Comparison of ENCODE assay signal across 9 mouse cellular contexts in genomic region chr2:65931313-65931712, GRCm38 (mm10).
A peak's percentile ranks its signal among the peaks of the same experiment; 100 is the strongest.
DNase-seq lines count a peak whose midpoint lies in the region; ATAC-seq and TF ChIP-seq lines count a peak whose summit lies in the region.
"Had no signal": no experiment of that assay in that cellular context is flagged by ENCODE, and none has a peak within 500 bp of the region (broad histone marks: within the 10 kb centered on the region; RNA-seq: fewer than 3 reads in every experiment).

No protein-coding gene starts in this region.

- no peaks in the 10 kb centered on the region for H3K27me3 ChIP-seq in heart, embryonic 10.5 days (ENCODE audit: insufficient read depth, poor library complexity, severe bottlenecking)
- H3K27me3 ChIP-seq in E14TG2a.4 (ENCODE audit: insufficient read depth, low read length), result no peaks in the 10 kb centered on the region
- no peaks in the 10 kb centered on the region for H3K27me3 ChIP-seq in forebrain, postnatal 0 days (ENCODE audit: insufficient read depth, low read length)
- no peaks in the 10 kb centered on the region for H3K27me3 ChIP-seq in liver, embryonic 16.5 days (ENCODE audit: control insufficient read depth, insufficient read depth, low read depth, low read length)

- no peak for ATAC-seq in forebrain, postnatal 0 days
- ATAC-seq in liver, embryonic 16.5 days (ENCODE audit: low read depth), result no peak
- ATAC-seq in monocyte, adult 5-6 weeks (replicated peaks; ENCODE audit: insufficient number of reproducible peaks, low FRiP score, low TSS enrichment, poor library complexity, severe bottlenecking), result no peak
- ATAC-seq in activated CD4-positive, CD25-positive, alpha-beta regulatory T cell, adult 4 months, result no peak

- peak overlapping the region; percentile 69 for H3K4me2 ChIP-seq in forebrain, postnatal 0 days (ENCODE audit: low read depth)
- peak overlapping the region; percentile 50 for H3K4me2 ChIP-seq in liver, embryonic 16.5 days (ENCODE audit: low read depth, low read length)

- no peaks in the 10 kb centered on the region for H3K36me3 ChIP-seq in heart, embryonic 10.5 days
- H3K36me3 ChIP-seq in E14TG2a.4 (ENCODE audit: insufficient read depth, low read length), result no peaks in the 10 kb centered on the region
- H3K36me3 ChIP-seq in forebrain, postnatal 0 days (ENCODE audit: insufficient read depth), result no peaks in the 10 kb centered on the region
- no peaks in the 10 kb centered on the region for H3K36me3 ChIP-seq in liver, embryonic 16.5 days (ENCODE audit: control insufficient read depth, insufficient read depth)

- H3K9me3 ChIP-seq in heart, embryonic 10.5 days, result no peaks in the 10 kb centered on the region
- H3K9me3 ChIP-seq in E14TG2a.4 (ENCODE audit: low read length), result no peaks in the 10 kb centered on the region
- H3K9me3 ChIP-seq in forebrain, postnatal 0 days (ENCODE audit: low read length), result no peaks in the 10 kb centered on the region
- H3K9me3 ChIP-seq in liver, embryonic 16.5 days (replicated peaks; ENCODE audit: control insufficient read depth, low read length), result no peaks in the 10 kb centered on the region

- no peaks in the 10 kb centered on the region for H3K4me1 ChIP-seq in heart, embryonic 10.5 days
- peaks cover 15% of the 10 kb centered on the region for H3K4me1 ChIP-seq in E14TG2a.4 (replicated peaks; ENCODE audit: low read depth, low read length)
- H3K4me1 ChIP-seq in forebrain, postnatal 0 days (ENCODE audit: insufficient read depth), result peaks cover 10% of the 10 kb centered on the region; the same call in 1 of the 2 replicates
- H3K4me1 ChIP-seq in liver, embryonic 16.5 days (ENCODE audit: control insufficient read depth, low read depth, low read length), result no peaks in the 10 kb centered on the region

- peak overlapping the region; percentile 67 for H3K4me3 ChIP-seq in heart, embryonic 10.5 days
- peak overlapping the region; percentile 74 for H3K4me3 ChIP-seq in E14TG2a.4 (replicated peaks; ENCODE audit: low read length)
- peak overlapping the region; percentile 49 for H3K4me3 ChIP-seq in forebrain, postnatal 0 days (ENCODE audit: low read depth, low read length)
- peak overlapping the region; percentile 34 for H3K4me3 ChIP-seq in liver, embryonic 16.5 days (ENCODE audit: low read depth, low read length)

- H3K27ac ChIP-seq in heart, embryonic 10.5 days, result peak overlapping the region; percentile 82
- H3K27ac ChIP-seq in forebrain, postnatal 0 days (ENCODE audit: low read depth, low read length), result peak overlapping the region; percentile 93
- H3K27ac ChIP-seq in liver, embryonic 16.5 days (ENCODE audit: low read length), result no peak overlapping the region

- TF ChIP-seq CTCF in E14TG2a.4 (conservative IDR thresholded peaks at IDR 0.05; ENCODE audit: low read length), result no peak
- no peak for TF ChIP-seq CTCF in forebrain, postnatal 0 days (IDR thresholded peaks at IDR 0.05; ENCODE audit: low read depth)

- peak overlapping the region; percentile 75 for H3K9ac ChIP-seq in forebrain, postnatal 0 days
- H3K9ac ChIP-seq in liver, embryonic 16.5 days (ENCODE audit: low read depth, low read length), result no peak overlapping the region

- WGBS in heart, embryonic 10.5 days, result 62% methylated on average over 7 of the region's 7 CpGs
- 31% methylated on average over 7 of the region's 7 CpGs for WGBS in forebrain, postnatal 0 days
- WGBS in liver, embryonic 16.5 days (ENCODE audit: insufficient replicate concordance), result 72% methylated on average over 7 of the region's 7 CpGs

- no peak for DNase-seq in heart, embryonic 10.5 days (ENCODE audit: low spot score)
- DNase-seq in heart, postnatal 4 days, result no peak
- peak; percentile 66 for DNase-seq in forebrain, postnatal 0 days
- DNase-seq in adrenal gland, postnatal 36 days, result no peak
- DNase-seq: spleen, adult 18-20 months had no signal
